Mouse (Mus musculus) myocyte (in vitro differentiated cells): ENCODE data around the gene Hint2.

ENCODE experiments used
- POLR2A ChIP-seq: IDR thresholded peaks from one replicate; pipeline ENCODE4 v1.6.1; 2011; ENCODE audit warnings: low read depth, mild to moderate bottlenecking, control low read depth, moderate library complexity; ENCODE audit not compliant: insufficient read length
- POLR2AphosphoS2 ChIP-seq: IDR thresholded peaks from one replicate; pipeline ENCODE4 v1.6.1; 2011; ENCODE audit warnings: low read depth, control low read depth; ENCODE audit not compliant: insufficient read length
- TCF12 ChIP-seq: IDR thresholded peaks from one replicate; pipeline ENCODE4 v1.6.1; 2011; ENCODE audit warnings: mild to moderate bottlenecking, control low read depth; ENCODE audit not compliant: poor library complexity, insufficient read depth, severe bottlenecking

- TF ChIP-seq POLR2A (peak; percentile 92), TCF12 (no peak), POLR2AphosphoS2 (peak; percentile 84)
Measured at GRCm38 (mm10) chr4:43656339-43657109, at the start of gene Hint2.
